Mouse (Mus musculus) testis, adult 2 months (tissue): Measurements from ENCODE around the gene Gm20683.

Experiments used
- CTCF ChIP-seq: fragments of 200-500 bp; IDR thresholded peaks from 2 replicates; pipeline ENCODE4 v1.5.1; 2012; ENCODE audit warnings: low read depth, mild to moderate bottlenecking, inconsistent platforms, low read length, moderate library complexity; ENCODE audit not compliant: control insufficient read depth, insufficient read depth, insufficient replicate concordance
- POLR2A ChIP-seq: fragments of 200-500 bp; IDR thresholded peaks from 2 replicates; pipeline ENCODE4 v1.6.1; 2012; ENCODE audit warnings: low read depth, mild to moderate bottlenecking, inconsistent platforms, low read length, moderate library complexity; ENCODE audit not compliant: control insufficient read depth

DNA sequence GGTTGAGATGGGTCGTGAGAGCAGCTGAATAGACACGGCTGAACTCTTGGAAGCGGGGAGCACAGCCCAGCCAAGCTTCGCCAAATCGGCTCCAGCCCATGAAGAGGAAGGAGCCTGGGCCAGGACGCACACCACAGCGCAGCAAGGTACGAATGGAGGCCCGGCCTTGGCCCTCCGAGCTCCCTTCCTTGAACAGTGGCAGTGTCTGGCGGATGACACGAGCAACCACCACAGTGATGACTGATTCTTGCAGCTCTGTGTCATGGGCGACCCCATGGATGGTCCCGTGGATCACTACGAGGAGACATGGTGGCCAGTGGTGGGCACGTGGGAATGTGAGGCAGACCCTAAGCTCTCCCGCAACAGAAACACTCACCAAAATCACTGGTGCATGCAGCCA is 46.6 kb downstream of the Gm20683 start:
- TF ChIP-seq POLR2A = no peak
- TF ChIP-seq CTCF = no peak
